In genomic region chr12:32481051-32481450, GRCm38 (mm10) we compare ENCODE assay signal across 27 mouse cellular contexts.
DNase-seq lines count a peak whose midpoint lies in the region; ATAC-seq lines count a peak whose summit lies in the region.
"Had no signal": no experiment of that assay in that cellular context is flagged by ENCODE, and none has a peak within 500 bp of the region (broad histone marks: within the 10 kb centered on the region; RNA-seq: fewer than 3 reads in every experiment).

No protein-coding gene starts in this region.

- H3K27me3 ChIP-seq in midbrain, embryonic 11.5 days (ENCODE audit: control insufficient read depth, insufficient read depth, low read length): no peaks in the 10 kb centered on the region
- no peaks in the 10 kb centered on the region for H3K27me3 ChIP-seq in midbrain, embryonic 15.5 days (replicated peaks)
- H3K27me3 ChIP-seq: embryonic facial prominence, embryonic 13.5 days; forebrain, embryonic 12.5 days; forebrain, embryonic 15.5 days; heart, embryonic 12.5 days; heart, embryonic 15.5 days; hindbrain, embryonic 13.5 days; intestine, embryonic 15.5 days had no signal

- no peak for ATAC-seq in midbrain, embryonic 11.5 days (ENCODE audit: low FRiP score)
- ATAC-seq in midbrain, embryonic 15.5 days (replicated peaks): no peak
- ATAC-seq: CD4-positive, CD25-positive, alpha-beta regulatory T cell, adult 4 months; forebrain, embryonic 15.5 days; hindbrain, embryonic 16.5 days; intestine, embryonic 15.5 days had no signal

- no peak overlapping the region for H3K27ac ChIP-seq in midbrain, embryonic 11.5 days (ENCODE audit: low read depth, low read length)
- no peak overlapping the region for H3K27ac ChIP-seq in midbrain, embryonic 15.5 days
- H3K27ac ChIP-seq: embryonic facial prominence, embryonic 10.5 days; embryonic facial prominence, embryonic 13.5 days; forebrain, embryonic 12.5 days; forebrain, embryonic 15.5 days; heart, embryonic 15.5 days; hindbrain, embryonic 10.5 days; hindbrain, embryonic 13.5 days; intestine, embryonic 15.5 days had no signal

- 88% methylated on average over 5 of the region's 5 CpGs for WGBS in midbrain, embryonic 11.5 days
- WGBS in midbrain, embryonic 15.5 days: 87% methylated on average over 5 of the region's 5 CpGs

- no peak overlapping the region for H3K9ac ChIP-seq in midbrain, embryonic 11.5 days (ENCODE audit: low read length)
- H3K9ac ChIP-seq in midbrain, embryonic 15.5 days: no peak overlapping the region
- H3K9ac ChIP-seq: embryonic facial prominence, embryonic 13.5 days; forebrain, embryonic 12.5 days; forebrain, embryonic 15.5 days; heart, embryonic 12.5 days; heart, embryonic 15.5 days; hindbrain, embryonic 13.5 days; intestine, embryonic 15.5 days had no signal

- H3K4me1 ChIP-seq in midbrain, embryonic 11.5 days (ENCODE audit: control insufficient read depth, insufficient read depth, low read length): no peaks in the 10 kb centered on the region
- H3K4me1 ChIP-seq in midbrain, embryonic 15.5 days: no peaks in the 10 kb centered on the region
- H3K4me1 ChIP-seq: embryonic facial prominence, embryonic 10.5 days; embryonic facial prominence, embryonic 13.5 days; forebrain, embryonic 12.5 days; forebrain, embryonic 15.5 days; heart, embryonic 12.5 days; heart, embryonic 15.5 days; hindbrain, embryonic 10.5 days; hindbrain, embryonic 13.5 days; intestine, embryonic 15.5 days had no signal

- H3K9me3 ChIP-seq in midbrain, embryonic 11.5 days (ENCODE audit: control insufficient read depth, low read length): no peaks in the 10 kb centered on the region
- no peaks in the 10 kb centered on the region for H3K9me3 ChIP-seq in midbrain, embryonic 15.5 days
- H3K9me3 ChIP-seq: embryonic facial prominence, embryonic 10.5 days; embryonic facial prominence, embryonic 13.5 days; forebrain, embryonic 12.5 days; forebrain, embryonic 15.5 days; heart, embryonic 12.5 days; heart, embryonic 15.5 days; hindbrain, embryonic 10.5 days; hindbrain, embryonic 13.5 days; intestine, embryonic 15.5 days had no signal

- no peak overlapping the region for H3K4me3 ChIP-seq in midbrain, embryonic 11.5 days (ENCODE audit: low read depth, low read length)
- no peak overlapping the region for H3K4me3 ChIP-seq in midbrain, embryonic 15.5 days
- H3K4me3 ChIP-seq: embryonic facial prominence, embryonic 10.5 days; embryonic facial prominence, embryonic 13.5 days; erythroblast, embryonic 14.5 days; forebrain, embryonic 12.5 days; forebrain, embryonic 15.5 days; heart, embryonic 12.5 days; heart, embryonic 15.5 days; hindbrain, embryonic 10.5 days; hindbrain, embryonic 13.5 days; intestine, embryonic 15.5 days had no signal

- H3K36me3 ChIP-seq in midbrain, embryonic 11.5 days (ENCODE audit: control insufficient read depth, insufficient read depth, low read length): no peaks in the 10 kb centered on the region
- no peaks in the 10 kb centered on the region for H3K36me3 ChIP-seq in midbrain, embryonic 15.5 days (replicated peaks)
- H3K36me3 ChIP-seq: embryonic facial prominence, embryonic 10.5 days; embryonic facial prominence, embryonic 13.5 days; forebrain, embryonic 12.5 days; forebrain, embryonic 15.5 days; heart, embryonic 12.5 days; heart, embryonic 15.5 days; hindbrain, embryonic 10.5 days; hindbrain, embryonic 13.5 days; intestine, embryonic 15.5 days had no signal

- no peak overlapping the region for H3K4me2 ChIP-seq in midbrain, embryonic 11.5 days
- no peak overlapping the region for H3K4me2 ChIP-seq in midbrain, embryonic 15.5 days
- H3K4me2 ChIP-seq: embryonic facial prominence, embryonic 13.5 days; forebrain, embryonic 12.5 days; forebrain, embryonic 15.5 days; heart, embryonic 12.5 days; heart, embryonic 15.5 days; hindbrain, embryonic 13.5 days; intestine, embryonic 15.5 days had no signal

- DNase-seq in adrenal gland, postnatal 14 days: peak; percentile 17
- DNase-seq in adrenal gland, postnatal 25 days: no peak
- DNase-seq in midbrain, embryonic 11.5 days (ENCODE audit: low spot score, missing footprints): peak; percentile 64
- peak; percentile 38 for DNase-seq in brain, adult 2 months (ENCODE audit: low read depth, low spot score)
- no peak for DNase-seq in gastrocnemius, adult 18-20 months (ENCODE audit: low spot score)
- DNase-seq: cerebellum, adult 11-12 months; cerebellum, adult 8-10 months; cerebellum, postnatal 10 days; cerebellum, postnatal 36 days; embryo, embryonic 11 days; gastrocnemius, postnatal 25 days; heart, adult 18-20 months; heart, postnatal 10 days; heart, postnatal 36 days had no signal

Comparison
In these comparisons a context has a peak if more than half of its experiments do, and no peak if none do; other contexts are left out.
1. DNase-seq: peak in adrenal gland, postnatal 14 days (single experiment), midbrain, embryonic 11.5 days (single experiment) and brain, adult 2 months (single experiment); none in adrenal gland, postnatal 25 days (single experiment) and gastrocnemius, adult 18-20 months (single experiment).